Mouse (Mus musculus) embryonic facial prominence, embryonic 10.5 days (tissue): ENCODE results near the gene Mef2d. TPM values are rescaled to one million over a fixed set of nuclear protein-coding genes. Genes with fewer than 3 reads are reported as not detected.
A peak's percentile ranks its signal among the peaks of the same experiment; 100 is the strongest.
"Not testable (repeated sequence)": the region's sequence is repeated elsewhere in the genome, so short reads cannot be mapped to it uniquely, and the experiment has no call there.

ENCODE experiments used
- DNase-seq: peaks from one replicate; pipeline ENCODE4 v3.0.0-alpha.2; 2017; ENCODE audit warnings: low spot score
- H3K27ac ChIP-seq: fragments of 300-500 bp; sonication (generic); replicated peaks from 2 replicates; pipeline ENCODE4 v1.5.1; 2016; ENCODE audit warnings: mild to moderate bottlenecking
- H3K27me3 ChIP-seq: fragments of 300-500 bp; sonication (generic); replicated peaks from 2 replicates; pipeline ENCODE4 v1.6.1; 2016; ENCODE audit warnings: low read depth, mild to moderate bottlenecking; ENCODE audit not compliant: poor library complexity, severe bottlenecking
- H3K36me3 ChIP-seq: fragments of 300-500 bp; sonication (generic); replicated peaks from 2 replicates; pipeline ENCODE4 v1.6.1; 2016; ENCODE audit warnings: mild to moderate bottlenecking, moderate library complexity
- H3K4me1 ChIP-seq: fragments of 300-500 bp; sonication (generic); 2 replicates; pipeline ENCODE4 v1.6.1; 2016
- H3K4me3 ChIP-seq: fragments of 300-500 bp; sonication (generic); 2 replicates; pipeline ENCODE4 v1.5.1; 2016; ENCODE audit warnings: mild to moderate bottlenecking, moderate library complexity
- H3K9me3 ChIP-seq: fragments of 300-500 bp; sonication (generic); 2 replicates; pipeline ENCODE4 v1.6.1; 2016; ENCODE audit warnings: mild to moderate bottlenecking
- WGBS: fragments of 180-500 bp; shearing (Covaris S2); methylation state at CpG from one replicate; pipeline ENCODE4 v1.1.7; 2016; 5-methylcytosine and 5-hydroxymethylcytosine counted together
- polyA plus RNA-seq: library from polyadenylated mRNA; unstranded; fragments of >200 nt; fragmentation: Nextera tagmentation; extraction: Ambion mirVana; gene quantifications from 2 replicates; pipeline ENCODE4 v1.2.1, GENCODE M21; 2016

Mef2d gene
- polyA plus RNA-seq, 1 experiment from 2014 or later, result 12.1 TPM

DNA sequence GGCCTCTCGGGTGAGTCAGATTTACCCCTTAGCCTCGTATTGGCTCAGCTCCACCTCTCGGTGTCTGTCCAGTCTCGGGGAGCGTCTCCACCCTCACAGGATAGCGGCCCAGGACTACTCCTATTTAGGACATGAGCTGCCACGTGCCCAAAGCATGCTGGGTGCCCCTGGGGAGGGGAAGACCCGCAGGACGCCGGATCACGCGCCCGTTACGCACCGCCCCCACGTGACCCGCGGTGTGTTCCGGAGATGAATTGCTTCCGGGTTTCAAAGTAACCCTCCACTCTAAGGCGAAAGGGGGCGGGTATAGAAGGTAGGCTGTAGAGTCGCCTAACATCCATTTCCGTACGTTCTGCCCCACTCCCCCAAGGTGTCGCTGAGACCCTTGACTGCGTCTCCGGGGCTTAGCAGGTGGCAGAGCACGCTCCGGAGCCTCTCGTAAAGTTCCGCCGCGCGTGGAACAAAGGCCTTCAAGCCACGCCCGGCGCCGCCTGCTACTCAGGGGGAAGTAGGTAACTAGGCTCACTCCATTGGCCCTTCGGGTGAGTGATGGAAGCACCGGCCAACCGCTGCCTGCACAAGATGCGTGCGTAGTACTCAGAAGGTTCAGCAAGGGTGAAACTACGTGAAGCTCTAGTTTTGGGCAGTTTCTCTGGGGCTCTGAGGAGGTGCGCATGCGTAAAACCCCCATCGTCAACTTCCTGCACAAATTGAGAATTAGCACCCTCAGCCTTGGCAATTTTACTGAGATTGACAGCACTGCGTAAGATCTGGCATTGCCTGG, 35.6 kb downstream of the Mef2d start:
- H3K9me3 ChIP-seq, result no peaks in the 10 kb centered on the region
- peaks cover 6% of the 10 kb centered on the region for H3K4me1 ChIP-seq
- DNase-seq, result peak; percentile 97
- peaks cover 18% of the 10 kb centered on the region for H3K27me3 ChIP-seq
- H3K4me3 ChIP-seq, result peak overlapping the region; percentile 68
- peak overlapping the region; percentile 97 for H3K27ac ChIP-seq
- under 1% methylated on average over 49 of the region's 49 CpGs for WGBS
- peaks cover 18% of the 10 kb centered on the region for H3K36me3 ChIP-seq

DNA sequence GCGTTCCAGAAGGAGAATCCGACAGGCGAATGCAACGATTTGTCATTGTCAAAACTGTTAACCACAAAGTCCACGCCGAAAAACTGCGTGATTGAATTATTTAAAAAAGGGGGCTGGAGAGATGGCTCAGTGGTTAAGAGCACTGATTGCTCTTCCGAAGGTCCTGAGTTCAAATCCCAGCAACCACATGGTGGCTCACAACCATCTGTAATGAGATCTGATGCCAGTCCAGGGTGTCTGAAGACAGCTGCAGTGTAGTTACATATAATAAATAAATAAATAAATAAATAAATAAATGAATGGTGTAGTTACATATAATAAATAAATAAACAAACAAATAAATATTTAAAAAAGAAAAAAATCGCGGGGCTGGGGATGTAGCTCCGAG, 36.2 kb downstream of the Mef2d start:
- Histone ChIP-seq H3K27ac (peak overlapping the region; percentile 97), H3K4me3 (peak overlapping the region; percentile 68), H3K36me3 (peaks cover 12% of the 10 kb centered on the region), H3K27me3 (peaks cover 24% of the 10 kb centered on the region)
- not testable (repeated sequence) for DNase-seq, H3K9me3 ChIP-seq, H3K4me1 ChIP-seq
- 36% methylated on average over 11 of the region's 11 CpGs for WGBS

DNA sequence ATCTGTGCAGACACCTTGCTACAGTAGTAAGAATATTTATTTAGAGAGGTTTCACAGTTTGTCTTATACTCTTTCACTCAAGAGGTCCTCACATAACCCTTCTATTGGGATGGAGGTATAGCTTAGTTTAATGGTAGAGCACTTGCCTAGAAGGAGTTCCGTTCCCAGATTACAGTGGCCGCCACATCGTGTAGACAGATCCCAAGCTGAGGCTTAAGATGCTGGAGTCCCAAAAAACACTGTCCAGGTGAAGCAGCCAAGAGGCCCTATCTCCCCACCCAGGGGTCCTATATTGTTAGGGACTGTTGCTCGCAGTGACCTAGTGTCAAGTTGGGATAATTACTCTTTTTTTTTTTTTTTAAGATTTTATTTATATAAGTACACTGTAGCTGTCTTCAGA, 36.8 kb downstream of the Mef2d start:
- no peaks in the 10 kb centered on the region for H3K9me3 ChIP-seq
- H3K4me1 ChIP-seq, result peaks cover 6% of the 10 kb centered on the region
- peaks cover 25% of the 10 kb centered on the region for H3K27me3 ChIP-seq
- WGBS, result 88% methylated on average over 4 of the region's 4 CpGs
- DNase-seq, result no peak
- H3K36me3 ChIP-seq, result peaks cover 5% of the 10 kb centered on the region; the same call in 1 of the 2 replicates
- H3K4me3 ChIP-seq, result no peak overlapping the region
- no peak overlapping the region for H3K27ac ChIP-seq

DNA sequence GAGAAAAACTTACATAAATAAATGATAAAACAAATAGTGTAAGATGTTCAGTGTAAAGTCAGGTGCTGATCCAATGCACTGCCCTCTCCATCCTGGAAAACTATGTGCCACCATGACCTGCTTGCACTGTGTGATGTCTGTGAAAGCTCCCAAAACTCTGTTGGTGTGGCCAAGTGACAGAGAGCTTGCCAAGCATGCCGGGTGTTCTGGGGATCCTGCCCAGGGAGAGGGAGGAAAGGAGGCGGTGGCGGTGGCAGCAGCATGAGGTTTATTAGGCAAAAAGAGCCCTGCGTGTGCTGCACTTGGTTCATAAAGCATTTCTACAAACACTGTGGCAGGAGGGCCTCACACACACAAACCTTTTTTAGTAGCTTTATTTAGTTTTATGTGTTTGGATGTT, 39.2 kb downstream of the Mef2d start:
- H3K27ac ChIP-seq, result no peak overlapping the region
- H3K9me3 ChIP-seq, result no peaks in the 10 kb centered on the region
- 70% methylated on average over 4 of the region's 4 CpGs for WGBS
- peaks cover 6% of the 10 kb centered on the region for H3K4me1 ChIP-seq
- H3K27me3 ChIP-seq, result peaks cover 25% of the 10 kb centered on the region
- no peaks in the 10 kb centered on the region for H3K36me3 ChIP-seq
- no peak overlapping the region for H3K4me3 ChIP-seq
- no peak for DNase-seq

DNA sequence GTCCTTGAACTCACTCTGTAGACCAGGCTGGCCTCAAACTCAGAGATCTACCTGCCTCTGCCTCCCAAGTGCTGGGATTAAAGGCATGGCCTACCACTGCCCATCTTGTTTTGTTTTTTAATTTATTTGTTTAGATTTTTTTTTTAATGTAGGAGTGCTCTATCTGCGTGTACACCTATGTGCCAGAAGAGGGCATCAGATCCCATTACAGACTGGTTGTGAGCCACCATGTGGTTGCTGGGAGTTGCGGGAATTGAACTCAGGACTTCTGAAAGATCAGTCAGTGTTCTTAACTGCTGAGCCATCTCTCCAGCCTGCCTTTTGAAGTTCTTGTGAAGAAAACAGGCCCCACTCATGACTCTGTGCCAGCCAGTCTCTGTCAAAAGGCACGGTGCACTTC, 44.3 kb downstream of the Mef2d start:
- Histone ChIP-seq H3K36me3 (no peaks in the 10 kb centered on the region), H3K27ac (no peak overlapping the region), H3K9me3 (no peaks in the 10 kb centered on the region), H3K27me3 (peaks cover 35% of the 10 kb centered on the region), H3K4me1 (no peaks in the 10 kb centered on the region), H3K4me3 (no peak overlapping the region)
- WGBS, result 71% methylated on average over 3 of the region's 3 CpGs
- DNase-seq, result no peak

DNA sequence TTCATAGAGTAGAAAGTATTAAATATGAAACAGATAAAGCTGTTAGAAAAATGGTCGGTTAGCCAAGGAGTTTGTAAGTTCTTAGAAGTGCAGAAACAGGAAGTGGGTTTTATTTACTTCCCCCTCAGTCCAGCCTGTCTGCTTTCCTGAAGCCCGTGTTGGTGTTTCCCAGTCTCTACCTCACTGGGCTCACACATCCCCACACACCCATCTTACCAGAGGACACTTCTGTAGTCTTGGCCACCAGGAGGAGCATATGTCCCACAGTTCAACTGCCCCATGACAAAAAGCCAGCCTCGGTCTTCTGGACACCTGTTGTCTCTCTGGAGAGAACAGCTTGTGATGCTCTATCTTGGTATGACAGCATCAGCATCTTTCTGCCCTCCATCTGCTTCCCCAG, 49.0 kb downstream of the Mef2d start:
- H3K4me3 ChIP-seq, result no peak overlapping the region
- no peaks in the 10 kb centered on the region for H3K36me3 ChIP-seq
- DNase-seq, result peak; percentile 10
- 33% methylated on average over 3 of the region's 3 CpGs for WGBS
- no peak overlapping the region for H3K27ac ChIP-seq
- H3K27me3 ChIP-seq, result peaks cover 65% of the 10 kb centered on the region
- H3K9me3 ChIP-seq, result no peaks in the 10 kb centered on the region
- H3K4me1 ChIP-seq, result no peaks in the 10 kb centered on the region

DNA sequence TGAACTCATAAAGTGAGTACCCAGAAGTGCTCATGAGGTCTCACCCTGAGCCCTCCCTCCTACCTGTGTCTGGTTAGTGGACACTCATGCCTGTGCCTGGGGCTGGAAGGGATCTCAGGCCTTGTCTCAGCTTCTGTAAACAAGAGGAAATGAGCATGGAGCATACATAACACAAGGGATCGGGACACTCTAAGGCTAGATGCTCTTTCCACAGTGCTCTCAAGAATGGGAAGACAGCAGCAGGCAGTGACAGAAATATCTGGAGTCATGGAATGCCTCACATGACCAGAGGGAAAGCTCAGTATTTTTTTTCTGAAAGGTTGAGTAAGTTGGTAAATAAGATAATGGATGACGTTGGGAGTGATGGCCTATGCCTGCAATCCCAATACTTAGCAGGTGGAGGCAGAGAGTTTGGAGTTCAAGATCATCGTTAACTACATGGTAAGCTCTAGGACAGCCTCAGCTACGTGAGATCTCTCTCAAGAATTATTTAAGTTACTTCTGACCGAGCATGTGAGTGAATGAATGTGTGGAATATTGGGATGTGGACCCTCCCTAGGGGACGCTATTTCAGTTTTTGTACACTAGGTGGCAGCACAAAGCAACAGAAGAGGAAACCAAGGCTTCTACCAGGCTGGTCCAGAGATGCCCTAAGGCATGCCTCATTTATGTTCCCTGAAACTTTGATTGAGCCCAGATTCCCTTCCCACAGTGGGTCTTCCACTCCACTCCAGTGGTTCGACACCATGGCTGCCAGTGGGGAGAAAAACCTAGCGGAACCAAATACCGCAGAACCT, 49.8 kb downstream of the Mef2d start:
- H3K4me1 ChIP-seq, result no peaks in the 10 kb centered on the region
- no peaks in the 10 kb centered on the region for H3K9me3 ChIP-seq
- no peaks in the 10 kb centered on the region for H3K36me3 ChIP-seq
- H3K27ac ChIP-seq, result no peak overlapping the region
- peak; percentile 52 for DNase-seq
- peaks cover 74% of the 10 kb centered on the region for H3K27me3 ChIP-seq
- 29% methylated on average over 9 of the region's 9 CpGs for WGBS
- no peak overlapping the region for H3K4me3 ChIP-seq

DNA sequence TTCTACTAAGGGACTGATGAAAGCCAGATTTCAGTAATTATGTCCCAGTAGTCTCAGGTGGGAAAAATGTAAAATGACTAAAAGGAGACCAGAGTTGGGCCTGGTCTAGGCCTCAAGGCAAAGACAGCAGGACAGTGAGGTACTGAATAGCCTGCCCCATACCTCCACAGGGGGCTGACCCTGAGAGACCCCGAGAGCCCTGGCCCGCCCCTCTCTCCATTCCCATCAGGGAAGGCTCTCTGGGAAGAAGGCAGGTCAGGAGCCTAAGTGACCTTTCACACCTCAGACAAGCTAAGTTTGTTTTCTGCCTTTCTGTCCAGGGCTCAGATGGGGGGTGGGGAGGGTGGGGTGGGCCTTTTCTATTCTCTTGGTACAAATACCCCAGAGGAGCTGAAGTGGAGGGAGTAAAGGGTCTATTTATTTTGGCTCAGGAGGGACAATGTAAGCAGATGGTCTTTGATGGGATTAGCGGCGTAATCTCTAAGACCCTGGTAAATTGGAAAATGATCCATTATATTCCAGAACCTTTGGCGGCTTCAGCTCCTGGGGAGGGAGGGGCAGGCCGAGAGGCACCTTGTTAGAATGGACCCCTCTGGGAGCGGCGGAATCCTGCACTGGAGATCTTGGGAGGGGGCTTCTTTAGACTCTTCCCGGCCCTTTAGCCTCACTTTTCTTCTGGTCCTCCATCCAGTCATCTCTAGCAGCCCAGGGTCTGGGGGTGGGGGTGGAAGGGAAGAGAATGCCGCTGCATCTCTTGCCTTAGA, 55.8 kb downstream of the Mef2d start:
- Histone ChIP-seq H3K27ac (no peak overlapping the region), H3K4me3 (0 out of 2 replicates have a peak overlapping the region, but pooled peaks have one; percentile 5), H3K4me1 (peaks cover 23% of the 10 kb centered on the region), H3K27me3 (peaks cover 100% of the 10 kb centered on the region), H3K36me3 (no peaks in the 10 kb centered on the region), H3K9me3 (no peaks in the 10 kb centered on the region)
- 2% methylated on average over 10 of the region's 10 CpGs for WGBS
- peak; percentile 39 for DNase-seq

DNA sequence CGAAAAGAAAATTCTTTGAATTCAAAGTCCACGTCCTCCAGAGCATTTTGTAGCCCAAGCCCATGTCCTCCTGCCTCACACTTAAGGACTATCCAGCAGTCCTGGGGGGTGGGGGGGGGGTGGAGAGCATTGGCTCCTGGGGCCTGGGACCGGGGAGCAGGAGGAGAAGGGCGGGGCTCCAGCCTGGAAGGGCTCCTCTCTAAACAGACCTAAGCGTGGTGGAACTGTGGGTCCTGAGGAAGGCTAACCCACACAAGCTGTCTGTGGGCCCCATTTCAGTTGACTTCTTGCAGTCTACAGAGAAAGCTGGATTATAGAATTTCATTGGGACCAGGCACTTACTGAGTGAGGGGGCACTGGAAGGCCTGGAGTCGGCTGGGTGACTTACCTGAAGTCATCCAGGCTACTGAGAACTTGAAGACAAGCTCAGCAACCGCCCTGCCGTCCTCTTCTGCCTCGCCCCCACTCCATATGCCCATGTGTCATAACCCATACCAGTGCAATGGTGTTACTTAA, 56.4 kb downstream of the Mef2d start:
- Histone ChIP-seq H3K27me3 (peaks cover 100% of the 10 kb centered on the region), H3K27ac (no peak overlapping the region), H3K4me1 (peaks cover 23% of the 10 kb centered on the region), H3K4me3 (0 out of 2 replicates have a peak overlapping the region, but pooled peaks have one; percentile 5), H3K9me3 (no peaks in the 10 kb centered on the region), H3K36me3 (no peaks in the 10 kb centered on the region)
- peak; percentile 32 for DNase-seq
- WGBS, result 4% methylated on average over 9 of the region's 9 CpGs

DNA sequence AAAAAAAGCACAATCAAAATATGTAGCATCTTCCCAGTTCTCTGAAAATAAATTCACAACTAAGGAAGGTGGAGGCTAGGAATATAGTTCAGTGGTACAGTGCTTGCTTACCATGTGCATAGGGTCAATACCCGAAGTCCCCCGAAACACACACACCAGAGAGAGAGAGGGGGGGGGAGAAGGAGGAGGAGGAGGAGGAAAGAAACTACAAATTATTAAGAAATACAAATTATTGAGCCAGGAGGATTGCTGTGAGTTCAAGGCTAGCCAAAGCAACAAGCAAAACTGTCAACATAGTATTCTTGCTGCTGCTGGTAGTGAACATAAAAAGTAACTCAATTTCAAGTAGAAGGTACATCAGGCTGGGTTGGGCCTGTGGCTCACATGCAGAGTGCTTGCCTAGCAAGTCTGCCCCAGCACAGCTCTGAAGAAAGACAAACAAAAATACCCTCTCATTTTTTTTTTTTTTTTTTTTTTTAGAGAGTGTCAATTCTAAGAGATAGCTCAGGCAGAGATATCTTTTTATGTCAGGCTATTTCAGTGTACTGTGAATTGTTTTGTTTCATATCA, 57.5 kb downstream of the Mef2d start:
- H3K4me1 ChIP-seq, result peaks cover 23% of the 10 kb centered on the region
- no peaks in the 10 kb centered on the region for H3K36me3 ChIP-seq
- H3K27ac ChIP-seq, result no peak overlapping the region
- H3K27me3 ChIP-seq, result peaks cover 100% of the 10 kb centered on the region
- no peaks in the 10 kb centered on the region for H3K9me3 ChIP-seq
- no peak for DNase-seq
- no peak overlapping the region for H3K4me3 ChIP-seq
- 21% methylated on average over 2 of the region's 2 CpGs for WGBS

DNA sequence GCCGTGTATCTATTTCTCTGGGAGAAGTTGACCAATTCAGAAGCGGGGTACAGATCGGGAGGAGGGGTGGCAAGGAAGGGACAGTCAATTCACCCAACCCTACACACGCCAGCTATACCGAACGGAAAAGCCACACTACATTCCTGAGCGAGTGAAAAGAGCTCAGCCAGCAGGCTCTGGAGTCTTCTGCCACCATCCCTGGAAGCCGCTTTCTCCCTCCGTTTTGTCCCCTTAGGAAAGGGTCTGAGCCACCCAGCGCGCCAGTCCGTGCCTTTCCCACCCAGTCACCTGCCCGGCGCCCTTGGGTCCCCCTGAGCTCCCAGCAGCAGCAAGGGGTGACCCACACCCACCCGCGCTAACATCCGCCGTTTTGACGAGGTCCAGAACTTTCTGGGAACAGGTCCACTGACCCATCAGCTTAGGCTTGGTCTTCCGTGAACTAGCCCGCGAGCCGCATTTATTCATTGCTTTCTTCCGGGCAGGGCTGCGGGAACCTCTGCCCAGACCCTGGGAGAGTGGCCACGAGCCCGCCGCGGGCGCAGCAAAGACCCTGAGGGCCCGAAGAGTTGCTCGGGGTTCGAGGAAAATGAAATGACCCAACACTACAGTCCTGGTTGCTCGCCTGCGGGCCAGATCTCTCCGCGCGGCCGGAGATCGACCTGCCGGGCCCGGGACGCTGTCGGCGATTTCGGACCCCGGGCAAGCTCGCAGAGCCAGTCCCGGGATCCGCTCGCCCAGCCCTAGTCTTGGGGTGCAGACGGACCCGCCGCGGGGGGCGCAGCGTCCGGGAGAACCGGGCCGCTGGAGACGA, 58.2 kb downstream of the Mef2d start:
- under 1% methylated on average over 61 of the region's 61 CpGs for WGBS
- Histone ChIP-seq H3K36me3 (no peaks in the 10 kb centered on the region), H3K4me3 (peak overlapping the region; percentile 49), H3K9me3 (no peaks in the 10 kb centered on the region), H3K27me3 (peaks cover 100% of the 10 kb centered on the region), H3K4me1 (peaks cover 27% of the 10 kb centered on the region), H3K27ac (peak overlapping the region; percentile 54)
- DNase-seq, result peak; percentile 65
